Mouse (Mus musculus): Measurements from ENCODE around the gene Dgcr8. TPM values are rescaled to one million over a fixed set of nuclear protein-coding genes. Genes with fewer than 3 reads are reported as not detected.

The Dgcr8 gene
- polyA plus RNA-seq, 2 experiments, result 35.0 to 79.7 TPM

DNA sequence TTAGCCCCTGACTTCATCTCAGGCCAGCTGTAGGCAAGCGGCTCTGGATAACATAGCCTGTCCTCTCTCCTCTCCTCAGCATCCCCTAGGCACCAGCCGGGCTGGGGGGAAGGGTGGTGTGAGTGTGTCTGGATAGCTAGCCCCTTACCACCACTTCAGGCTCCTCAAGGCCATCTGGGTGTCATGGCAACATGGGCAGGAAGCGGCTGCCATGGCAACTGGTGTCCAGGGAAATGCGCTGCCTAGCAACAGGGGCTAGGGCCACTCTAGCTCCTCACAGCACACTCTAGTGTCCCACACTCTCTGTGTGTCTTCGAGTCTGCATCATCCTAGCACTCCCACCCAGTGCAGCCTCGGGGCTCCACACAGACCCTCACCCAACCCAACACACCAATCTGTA lies 75.4 kb downstream of the Dgcr8 start:
- TF ChIP-seq POLR2A (IDR thresholded peaks at IDR 0.05; ENCODE audit: borderline replicate concordance, extremely low read depth, insufficient read depth, insufficient read length), result no peak
- DNase-seq (ENCODE audit: low spot score) (no peak), ATAC-seq (ENCODE audit: low FRiP score, low read depth) (0 out of 2 replicates have a peak, but pooled peaks have one; percentile 16)
- Histone ChIP-seq H3K36me3 (ENCODE audit: control insufficient read depth, insufficient read depth, low read length) (no peaks in the 10 kb centered on the region), H3K4me3 (replicated peaks; ENCODE audit: low read length) (no peak overlapping the region), H3K9ac (ENCODE audit: low read depth, low read length, severe bottlenecking) (no peak overlapping the region), H3K27ac (replicated peaks; ENCODE audit: low read depth, low read length) (no peak overlapping the region), H3K9me3 (ENCODE audit: control insufficient read depth, low read length) (no peaks in the 10 kb centered on the region), H3K27me3 (ENCODE audit: control insufficient read depth, insufficient read depth, low read length) (no peaks in the 10 kb centered on the region), H3K4me1 (ENCODE audit: control insufficient read depth, insufficient read depth, low read length) (no peaks in the 10 kb centered on the region), H3K4me2 (replicated peaks; ENCODE audit: low read depth, low read length, severe bottlenecking) (no peak overlapping the region)
- WGBS, result 43% methylated on average over 6 of the region's 6 CpGs

GRCm38 (mm10) chr16:18211417-18212171 lies 77.5 kb downstream of the Dgcr8 start:
- ATAC-seq (ENCODE audit: low FRiP score, low read depth) (peak; percentile 42; the same call in 1 of the 2 replicates), DNase-seq (ENCODE audit: low spot score) (peak; percentile 89)
- H3K27me3 ChIP-seq (ENCODE audit: control insufficient read depth, insufficient read depth, low read length), result no peaks in the 10 kb centered on the region
- H3K9ac ChIP-seq (ENCODE audit: low read depth, low read length, severe bottlenecking), result no peak overlapping the region
- no peak overlapping the region for H3K4me2 ChIP-seq (replicated peaks; ENCODE audit: low read depth, low read length, severe bottlenecking)
- no peak overlapping the region for H3K27ac ChIP-seq (replicated peaks; ENCODE audit: low read depth, low read length)
- H3K9me3 ChIP-seq (ENCODE audit: control insufficient read depth, low read length), result no peaks in the 10 kb centered on the region
- no peaks in the 10 kb centered on the region for H3K36me3 ChIP-seq (ENCODE audit: control insufficient read depth, insufficient read depth, low read length)
- no peak overlapping the region for H3K4me3 ChIP-seq (replicated peaks; ENCODE audit: low read length)
- TF ChIP-seq POLR2A (IDR thresholded peaks at IDR 0.05; ENCODE audit: borderline replicate concordance, extremely low read depth, insufficient read depth, insufficient read length), result no peak
- no peaks in the 10 kb centered on the region for H3K4me1 ChIP-seq (ENCODE audit: control insufficient read depth, insufficient read depth, low read length)
- WGBS, result 44% methylated on average over 10 of the region's 10 CpGs

- Histone ChIP-seq H3K27me3 (ENCODE audit: control insufficient read depth, insufficient read depth, low read length) (no peaks in the 10 kb centered on the region), H3K9ac (ENCODE audit: low read depth, low read length, severe bottlenecking) (no peak overlapping the region), H3K4me2 (replicated peaks; ENCODE audit: low read depth, low read length, severe bottlenecking) (no peak overlapping the region), H3K4me3 (replicated peaks; ENCODE audit: low read length) (no peak overlapping the region), H3K36me3 (ENCODE audit: control insufficient read depth, insufficient read depth, low read length) (no peaks in the 10 kb centered on the region), H3K9me3 (ENCODE audit: control insufficient read depth, low read length) (no peaks in the 10 kb centered on the region), H3K27ac (replicated peaks; ENCODE audit: low read depth, low read length) (no peak overlapping the region), H3K4me1 (ENCODE audit: control insufficient read depth, insufficient read depth, low read length) (no peaks in the 10 kb centered on the region)
- 25% methylated on average over 8 of the region's 8 CpGs for WGBS
- peak; percentile 62 for DNase-seq (ENCODE audit: low spot score)
- peak; percentile 23; the same call in 1 of the 2 replicates for ATAC-seq (ENCODE audit: low FRiP score, low read depth)
- no peak for TF ChIP-seq POLR2A (IDR thresholded peaks at IDR 0.05; ENCODE audit: borderline replicate concordance, extremely low read depth, insufficient read depth, insufficient read length)
Measured at GRCm38 (mm10) chr16:18210701-18211416, 78.2 kb downstream of the Dgcr8 start.

MicroRNAs encoded within 50 kb of the gene (microRNA counts, 519-probe panel; counts per million panel counts)
- 2,152 counts per million, percentile 33 among the panel's probes with 10 or more counts for microRNA mmu-miR-1306
- microRNA mmu-miR-185, result 2,764 counts per million, percentile 49 among the panel's probes with 10 or more counts

Small RNA genes within 50 kb of the gene (microRNA-seq; reads per million reads assigned to microRNA genes)
- 1.4 reads per million for gene Gm24572
- 161 reads per million, percentile 52 among the genes with 10 or more reads in this experiment for gene Mir1306
- 207 reads per million, percentile 55 among the genes with 10 or more reads in this experiment for gene Mir185

Other genes starting within 250 kb of the Dgcr8 start
- gene Dgcr6, start 236.4 kb downstream of the Dgcr8 start, polyA plus RNA-seq (2012; rRNA removed), result 69.0 and 76.0 TPM in 2 replicates
- 106 and 110 TPM in 2 replicates for gene Dgcr6, start 236.4 kb downstream of the Dgcr8 start, polyA plus RNA-seq (2014; fragmentation: Nextera tagmentation; extraction: Ambion mirVana)
- 19.6 and 20.6 TPM in 2 replicates for gene Prodh, start 199.0 kb downstream of the Dgcr8 start, polyA plus RNA-seq (2012; rRNA removed)
- gene Prodh, start 199.0 kb downstream of the Dgcr8 start, polyA plus RNA-seq (2014; fragmentation: Nextera tagmentation; extraction: Ambion mirVana), result 8.9 and 10.2 TPM in 2 replicates
- gene Rtn4r, start 161.6 kb downstream of the Dgcr8 start, polyA plus RNA-seq (2012; rRNA removed), result 17.3 and 25.0 TPM in 2 replicates
- 7.6 and 8.7 TPM in 2 replicates for gene Rtn4r, start 161.6 kb downstream of the Dgcr8 start, polyA plus RNA-seq (2014; fragmentation: Nextera tagmentation; extraction: Ambion mirVana)
- not detected in 2 replicates for gene Ccdc188, start 71.4 kb downstream of the Dgcr8 start, polyA plus RNA-seq (2012; rRNA removed)
- gene Ccdc188, start 71.4 kb downstream of the Dgcr8 start, polyA plus RNA-seq (2014; fragmentation: Nextera tagmentation; extraction: Ambion mirVana), result not detected in 2 replicates
- gene Zdhhc8, start 54.1 kb downstream of the Dgcr8 start, polyA plus RNA-seq (2012; rRNA removed), result 68.2 and 103 TPM in 2 replicates
- gene Zdhhc8, start 54.1 kb downstream of the Dgcr8 start, polyA plus RNA-seq (2014; fragmentation: Nextera tagmentation; extraction: Ambion mirVana), result 23.1 and 25.3 TPM in 2 replicates
- gene Trmt2a, start 40.6 kb downstream of the Dgcr8 start, polyA plus RNA-seq (2012; rRNA removed), result 108 and 117 TPM in 2 replicates
- 83.6 and 87.2 TPM in 2 replicates for gene Trmt2a, start 40.6 kb downstream of the Dgcr8 start, polyA plus RNA-seq (2014; fragmentation: Nextera tagmentation; extraction: Ambion mirVana)
- 164 and 276 TPM in 2 replicates for gene Ranbp1, start 40.5 kb downstream of the Dgcr8 start, polyA plus RNA-seq (2012; rRNA removed)
- gene Ranbp1, start 40.5 kb downstream of the Dgcr8 start, polyA plus RNA-seq (2014; fragmentation: Nextera tagmentation; extraction: Ambion mirVana), result 524 and 542 TPM in 2 replicates
- gene Gm49776, start 30.9 kb downstream of the Dgcr8 start, polyA plus RNA-seq (2012; rRNA removed), result 0.53 TPM in 1 of 2 replicates, not detected in the other
- 3.4 TPM in 1 of 2 replicates, not detected in the other for gene Gm49776, start 30.9 kb downstream of the Dgcr8 start, polyA plus RNA-seq (2014; fragmentation: Nextera tagmentation; extraction: Ambion mirVana)
- 25.2 and 28.7 TPM in 2 replicates for gene Tango2, start 58.9 kb upstream of the Dgcr8 start, polyA plus RNA-seq (2012; rRNA removed)
- 24.0 and 25.1 TPM in 2 replicates for gene Tango2, start 58.9 kb upstream of the Dgcr8 start, polyA plus RNA-seq (2014; fragmentation: Nextera tagmentation; extraction: Ambion mirVana)
- 33.6 and 42.9 TPM in 2 replicates for gene Arvcf, start 58.9 kb upstream of the Dgcr8 start, polyA plus RNA-seq (2012; rRNA removed)
- gene Arvcf, start 58.9 kb upstream of the Dgcr8 start, polyA plus RNA-seq (2014; fragmentation: Nextera tagmentation; extraction: Ambion mirVana), result 18.9 and 23.4 TPM in 2 replicates
- 13.4 and 14.1 TPM in 2 replicates for gene Txnrd2, start 137.1 kb upstream of the Dgcr8 start, polyA plus RNA-seq (2012; rRNA removed)
- gene Txnrd2, start 137.1 kb upstream of the Dgcr8 start, polyA plus RNA-seq (2014; fragmentation: Nextera tagmentation; extraction: Ambion mirVana), result 13.6 and 18.4 TPM in 2 replicates
- 84.5 and 110 TPM in 2 replicates for gene Comt, start 137.6 kb upstream of the Dgcr8 start, polyA plus RNA-seq (2012; rRNA removed)
- 82.4 and 92.3 TPM in 2 replicates for gene Comt, start 137.6 kb upstream of the Dgcr8 start, polyA plus RNA-seq (2014; fragmentation: Nextera tagmentation; extraction: Ambion mirVana)
- 16.1 and 19.0 TPM in 2 replicates for gene Gnb1l, start 209.5 kb upstream of the Dgcr8 start, polyA plus RNA-seq (2012; rRNA removed)
- gene Gnb1l, start 209.5 kb upstream of the Dgcr8 start, polyA plus RNA-seq (2014; fragmentation: Nextera tagmentation; extraction: Ambion mirVana), result 20.2 and 23.2 TPM in 2 replicates
- gene Rtl10, start 209.7 kb upstream of the Dgcr8 start, polyA plus RNA-seq (2012; rRNA removed), result 16.6 and 22.0 TPM in 2 replicates
- gene Rtl10, start 209.7 kb upstream of the Dgcr8 start, polyA plus RNA-seq (2014; fragmentation: Nextera tagmentation; extraction: Ambion mirVana), result 4.3 and 4.5 TPM in 2 replicates

All from limb, embryonic 14.5 days (tissue).